In the genomic region with DNA sequence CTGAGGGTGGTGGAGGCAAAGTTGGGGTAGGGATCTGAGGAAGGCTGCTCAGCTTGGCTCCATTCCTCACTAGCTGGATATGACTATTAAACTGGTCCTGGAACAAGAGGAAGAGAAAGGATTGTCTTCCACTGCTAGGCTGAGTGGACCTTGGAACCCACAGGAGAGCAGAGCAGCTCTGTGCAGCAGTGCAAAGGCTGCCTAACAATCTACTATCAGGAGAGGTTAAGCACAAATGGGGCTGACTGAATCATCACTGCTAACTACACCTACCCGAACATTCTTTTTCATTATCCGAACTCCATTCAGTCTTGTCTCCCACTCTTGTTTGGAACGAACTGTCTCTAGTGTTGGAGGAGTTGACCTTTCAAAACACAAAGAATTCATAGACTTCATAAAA, we compare ENCODE assay signal across 17 mouse cellular contexts.
"Had no signal": no experiment of that assay in that cellular context is flagged by ENCODE, and none has a peak within 500 bp of the region (broad histone marks: within the 10 kb centered on the region; RNA-seq: fewer than 3 reads in every experiment).

No protein-coding gene starts in this region.

- H3K27me3 ChIP-seq: megakaryocyte, embryonic 14.5 days; midbrain, embryonic 12.5 days; neural tube, embryonic 12.5 days; stomach, embryonic 15.5 days had no signal

- H3K27ac ChIP-seq: liver, embryonic 14.5 days; macrophage; midbrain, embryonic 12.5 days; neural tube, embryonic 12.5 days; stomach, embryonic 15.5 days; stomach, postnatal 0 days had no signal

- H3K4me3 ChIP-seq: megakaryocyte, embryonic 14.5 days; midbrain, embryonic 12.5 days; neural tube, embryonic 12.5 days; stomach, embryonic 15.5 days had no signal

- H3K9ac ChIP-seq: liver, embryonic 14.5 days; lung, embryonic 14.5 days; midbrain, embryonic 12.5 days; neural tube, embryonic 12.5 days; stomach, embryonic 15.5 days had no signal

- H3K9me3 ChIP-seq: megakaryocyte, embryonic 14.5 days; midbrain, embryonic 12.5 days; neural tube, embryonic 12.5 days; stomach, embryonic 15.5 days had no signal

- H3K4me1 ChIP-seq: megakaryocyte, embryonic 14.5 days; midbrain, embryonic 12.5 days; neural tube, embryonic 12.5 days; stomach, embryonic 15.5 days had no signal

- H3K4me2 ChIP-seq: liver, embryonic 11.5 days; lung, embryonic 14.5 days; midbrain, embryonic 12.5 days; neural tube, embryonic 12.5 days; stomach, embryonic 15.5 days had no signal

- DNase-seq: lung, adult 18-20 months; lung, embryonic 14.5 days; lung, postnatal 10 days; midbrain, embryonic 14.5 days; right cerebral cortex, postnatal 25 days; right cerebral cortex, postnatal 4 days; thymus, adult 2 months; thymus, postnatal 25 days; thymus, postnatal 4 days had no signal
